Mouse (Mus musculus) G1E-ER4 (cell line): ENCODE data around the gene Smox. TPM values are rescaled to one million over a fixed set of nuclear protein-coding genes. Genes with fewer than 3 reads are reported as not detected.

Experiments used
- GATA1 ChIP-seq: IDR thresholded peaks from one replicate; pipeline ENCODE4 v1.8.0; 2012; ENCODE audit warnings: low read length, inconsistent platforms
- polyA plus RNA-seq: library from polyadenylated mRNA; stranded (reverse); fragments of >175 nt; gene quantifications from 2 replicates; pipeline ENCODE4 v1.2.3, GENCODE M21; 2012

Gene Smox
- polyA plus RNA-seq, 1 experiment, result 0.03 TPM

DNA sequence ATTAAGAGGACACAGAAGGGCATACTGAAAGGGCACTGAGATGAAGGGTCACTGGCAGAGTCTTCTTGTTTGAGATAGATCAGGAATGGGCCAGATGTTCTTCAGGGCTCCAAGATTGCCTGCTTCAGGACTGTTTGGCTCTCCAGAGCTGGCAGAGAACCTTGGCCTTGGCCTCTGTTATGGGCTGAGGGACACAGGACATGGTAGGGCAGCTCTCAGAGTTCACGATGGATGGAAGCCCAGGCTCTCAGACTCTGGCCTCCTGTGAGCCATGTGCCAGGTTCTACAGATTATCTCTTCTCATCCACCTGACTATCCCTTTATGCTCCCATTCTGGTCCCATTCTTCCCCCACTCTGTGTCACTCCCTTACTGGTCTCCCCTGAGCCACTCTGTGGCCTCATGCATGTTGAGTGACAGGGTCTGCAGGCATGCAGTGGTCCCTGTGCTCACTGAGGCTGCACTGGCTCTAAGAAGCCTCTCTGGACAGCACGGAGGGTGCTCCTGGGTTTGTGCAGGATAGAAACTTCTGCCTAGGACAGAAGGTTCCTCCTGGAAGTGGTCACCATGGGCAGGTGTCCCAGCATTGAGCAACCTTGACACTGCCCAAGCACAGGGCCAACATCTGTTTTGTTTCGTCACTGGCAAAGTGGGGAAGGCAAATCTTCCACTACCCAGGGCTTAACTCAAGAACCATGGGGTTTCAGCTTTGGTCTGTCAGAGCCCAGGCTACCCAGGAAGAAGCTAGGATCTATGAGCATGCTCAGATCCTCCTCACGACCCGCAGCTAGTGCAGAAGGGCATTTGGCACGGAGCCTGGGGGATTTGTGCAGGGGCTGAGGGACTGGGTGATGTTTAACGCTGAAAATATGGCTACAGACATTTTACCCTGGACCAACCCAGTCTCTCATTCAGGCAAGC lies 60.7 kb downstream of the Smox start:
- TF ChIP-seq GATA1, result no peak

DNA sequence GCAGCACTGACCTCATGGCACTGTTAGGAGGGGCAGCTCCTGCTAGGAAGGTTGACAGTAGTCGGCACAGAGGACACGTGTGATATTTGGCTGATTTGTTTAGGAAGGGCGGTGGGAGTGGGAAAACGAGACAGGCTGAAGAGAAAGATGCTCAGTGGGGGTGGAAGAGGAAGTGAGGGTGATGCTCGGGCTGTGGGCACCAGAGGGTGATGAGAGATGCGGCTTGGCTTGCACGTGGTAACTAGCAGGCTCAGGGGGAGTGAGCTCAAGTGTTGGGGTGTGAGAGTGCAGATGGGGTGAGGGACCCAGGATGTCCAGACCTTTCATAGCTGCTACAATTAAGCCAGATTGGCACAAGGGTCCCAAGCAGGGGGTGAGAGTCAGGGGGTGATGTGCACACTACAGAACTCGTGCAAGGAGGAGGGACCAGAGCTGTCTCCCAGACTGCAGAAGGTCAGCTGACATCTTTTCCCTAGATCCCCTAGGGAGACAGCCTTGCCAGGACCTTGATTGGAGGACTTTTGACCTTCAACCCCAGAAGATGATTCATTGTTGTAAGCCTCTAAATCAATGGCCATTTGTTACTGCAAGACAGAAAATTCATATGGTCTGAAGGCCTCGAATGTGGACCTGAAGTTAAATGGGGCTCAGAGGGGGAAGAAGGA lies 61.6 kb downstream of the Smox start:
- TF ChIP-seq GATA1, result no peak

DNA sequence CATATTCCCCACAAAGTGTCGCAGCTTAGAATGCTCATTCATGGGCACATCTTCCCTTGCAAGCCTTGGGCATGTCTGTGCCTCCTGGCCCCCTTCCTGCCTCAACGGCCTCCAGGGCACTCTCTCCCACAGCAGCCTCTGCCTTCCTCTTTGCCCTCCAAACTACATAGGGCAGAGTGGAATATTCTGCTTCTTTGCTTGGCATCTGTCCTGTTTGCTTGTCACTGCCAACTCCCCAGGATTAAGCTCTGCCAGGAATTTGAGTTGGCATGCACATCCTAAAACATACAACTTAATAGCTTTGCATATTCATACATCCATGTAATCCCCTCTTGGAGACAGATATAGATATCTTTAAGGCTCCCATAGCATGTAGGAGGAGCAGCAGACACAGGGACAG lies 66.6 kb downstream of the Smox start:
- no peak for TF ChIP-seq GATA1

DNA sequence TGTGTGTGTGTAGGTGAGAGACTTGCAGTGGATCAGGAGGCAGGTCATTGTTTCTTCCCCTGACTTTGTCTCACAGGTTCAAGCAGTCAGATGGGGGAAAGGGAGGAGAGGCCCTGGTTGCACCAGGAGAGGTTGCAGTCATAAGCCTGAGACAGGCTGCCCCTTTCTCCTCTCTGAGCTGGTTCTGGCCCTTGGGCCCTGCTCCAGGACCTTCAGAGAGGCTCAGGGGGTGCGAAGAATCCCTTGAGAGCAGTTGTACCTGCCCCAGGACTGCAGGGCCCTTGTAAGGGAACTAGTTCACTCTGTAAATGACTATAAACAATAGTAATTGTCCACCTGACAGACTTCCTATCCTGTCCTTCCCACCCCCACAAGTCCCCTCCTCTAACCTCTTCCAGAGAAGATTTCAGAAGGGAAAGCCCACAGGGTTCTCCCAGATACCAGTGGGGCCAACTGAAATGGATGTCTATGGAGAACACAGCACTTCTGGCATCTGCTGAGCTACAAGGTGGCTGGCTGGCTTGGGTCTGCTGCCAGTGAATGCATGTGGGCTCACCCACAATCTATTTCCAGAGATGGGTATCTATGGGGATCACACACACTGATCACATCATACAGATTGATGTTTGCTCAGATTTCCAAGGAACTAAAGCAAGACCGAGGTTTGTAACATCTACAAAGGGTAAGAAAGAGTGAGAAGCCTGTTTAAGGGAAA lies 69.1 kb downstream of the Smox start:
- TF ChIP-seq GATA1, result no peak

DNA sequence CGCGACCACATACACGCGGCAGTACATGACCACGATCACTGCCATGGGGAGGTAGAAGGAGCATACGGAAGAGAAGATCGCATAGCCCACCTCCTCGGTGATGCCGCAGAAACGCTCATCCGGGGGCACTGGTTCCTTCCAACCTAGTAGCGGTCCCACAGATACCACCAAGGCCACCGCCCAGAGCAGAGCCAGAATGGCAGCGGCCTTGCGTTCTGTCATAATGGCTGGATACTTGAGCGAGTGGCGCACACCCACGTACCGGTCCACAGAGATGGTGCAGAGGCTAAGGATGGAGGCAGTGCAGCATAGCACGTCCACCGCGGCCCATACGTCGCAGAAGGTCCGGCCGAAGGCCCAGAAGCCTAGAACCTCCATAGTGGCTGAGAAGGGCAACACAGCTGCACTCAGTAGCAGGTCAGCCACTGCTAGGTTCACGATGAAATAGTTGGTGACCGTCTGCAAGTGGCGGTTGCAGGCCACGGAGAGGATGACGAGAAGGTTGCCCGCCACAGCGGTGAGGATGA lies 70.1 kb downstream of the Smox start:
- TF ChIP-seq GATA1, result no peak

DNA sequence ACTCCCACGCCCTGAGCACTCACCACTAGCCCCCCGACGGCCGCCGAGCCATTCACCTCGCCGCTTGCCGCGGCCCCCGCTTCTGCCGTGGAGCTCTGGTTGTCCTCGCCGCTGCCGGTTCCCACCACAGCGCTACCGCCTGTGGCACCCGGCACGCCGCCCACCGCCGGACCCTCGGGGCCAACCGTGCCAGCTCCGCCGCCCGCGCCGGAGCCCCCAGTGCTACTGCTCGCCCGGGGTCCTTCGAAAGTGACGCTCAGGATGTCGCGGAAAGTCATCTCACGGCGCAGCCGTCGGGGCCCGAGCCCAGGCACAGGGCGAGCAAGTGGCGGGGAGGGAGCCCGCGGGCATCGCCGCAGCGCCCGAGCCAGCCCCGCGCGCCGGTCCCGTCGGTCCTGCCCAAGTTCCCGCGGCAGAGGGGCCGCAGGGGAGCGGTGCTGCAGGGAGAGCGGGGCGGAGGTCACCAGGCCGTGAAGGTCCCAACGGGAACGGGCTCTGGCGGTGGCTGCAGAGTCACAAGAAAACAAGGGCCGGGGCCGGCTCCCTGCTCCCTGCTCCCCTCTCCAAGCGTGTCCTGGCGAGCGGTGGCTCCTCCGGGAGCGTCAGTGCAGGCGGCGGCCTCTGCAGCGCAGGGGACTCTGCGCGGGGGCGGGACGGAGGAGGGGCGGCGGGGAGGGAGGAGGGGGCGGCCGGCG lies 70.7 kb downstream of the Smox start, which contains the start of gene Adra1d:
TSS of gene Adra1d (minus strand) at position 393 of the 695 bp plus-strand sequence.
- TF ChIP-seq GATA1, result no peak

DNA sequence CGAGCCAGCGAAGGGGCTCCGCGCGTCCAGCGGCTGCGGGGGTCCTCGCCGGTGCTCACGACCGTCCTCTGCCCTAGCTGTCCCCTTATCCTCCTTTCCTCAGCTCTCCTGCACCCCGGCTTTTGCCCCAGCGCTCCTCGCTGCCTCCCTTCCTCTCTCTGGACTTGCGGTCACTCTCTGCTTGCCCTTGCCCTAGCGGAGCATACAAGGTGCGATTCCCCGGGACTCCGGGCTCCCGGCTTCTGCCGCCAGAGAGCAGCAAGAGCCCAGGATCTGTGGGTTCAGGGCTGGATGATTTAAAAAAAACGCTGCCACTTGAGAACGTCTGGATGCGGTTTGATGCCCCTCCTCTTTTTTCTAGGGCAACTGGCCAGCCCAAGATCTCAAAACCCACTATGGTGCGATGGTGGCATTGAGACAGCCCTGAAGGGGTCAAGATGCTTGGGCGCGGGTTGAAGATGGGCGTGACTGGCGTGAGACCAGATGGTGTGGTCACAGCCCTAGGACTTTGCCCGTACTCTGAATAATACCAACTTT lies 71.4 kb downstream of the Smox start:
- TF ChIP-seq GATA1, result no peak

Other genes starting within 250 kb of the Smox start
- 19.7 and 31.2 TPM in 2 replicates for gene Pank2, start 229.0 kb upstream of the Smox start, polyA plus RNA-seq
- gene Rnf24, start 138.6 kb upstream of the Smox start, polyA plus RNA-seq, result 0.77 and 0.82 TPM in 2 replicates
- not detected in 2 replicates for gene Adra1d, start 70.8 kb downstream of the Smox start, polyA plus RNA-seq